Mouse (Mus musculus): ENCODE measurements at regions not wholly inside any gene's neighbourhood (a gene's known extent, or its start where the extent isn't known, plus 50 kb on each side); places are given as distances from the start of the nearest gene placed in this dataset.

DNA sequence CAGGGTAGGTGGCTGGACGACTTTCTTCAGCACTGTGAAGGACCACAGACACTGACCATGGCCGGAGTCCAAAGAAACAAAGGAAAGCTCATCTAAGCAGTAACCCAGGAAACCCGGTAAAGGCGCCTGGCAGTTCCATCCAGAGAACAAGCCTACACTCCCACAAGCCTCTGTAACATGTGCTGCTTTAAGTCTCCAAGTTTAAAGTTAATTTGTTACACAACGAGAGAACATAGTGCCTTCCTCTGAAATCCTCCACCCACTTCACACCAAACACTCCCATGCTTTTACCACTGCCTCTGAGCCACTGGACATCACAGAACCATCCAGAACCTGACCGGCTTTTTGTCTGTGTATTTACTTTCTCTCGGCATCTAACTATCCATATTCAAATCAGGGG, 416.0 kb downstream of the Atp23 start:
- DNase-seq (ENCODE audit: low spot score): no peak

DNA sequence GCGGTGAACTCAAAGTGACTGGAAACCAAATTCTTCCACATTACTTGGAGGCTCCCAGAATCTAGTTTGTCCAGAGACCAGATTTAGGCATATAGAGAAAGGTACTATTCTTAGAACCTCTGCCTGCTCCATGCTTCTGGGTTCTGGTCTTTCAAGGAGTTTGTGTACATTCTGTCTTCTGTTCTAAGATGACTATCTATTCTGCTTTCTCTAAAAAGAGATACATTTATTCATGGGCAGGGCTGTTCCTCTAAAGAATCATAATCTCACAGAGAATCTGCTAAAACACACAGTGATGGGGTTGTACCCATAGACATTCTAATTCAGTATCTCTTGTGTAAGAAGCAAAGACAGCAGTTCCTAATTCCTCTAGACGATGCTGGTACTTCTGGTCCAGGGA, 417.7 kb downstream of the Atp23 start:
- DNase-seq (ENCODE audit: low spot score): no peak

DNA sequence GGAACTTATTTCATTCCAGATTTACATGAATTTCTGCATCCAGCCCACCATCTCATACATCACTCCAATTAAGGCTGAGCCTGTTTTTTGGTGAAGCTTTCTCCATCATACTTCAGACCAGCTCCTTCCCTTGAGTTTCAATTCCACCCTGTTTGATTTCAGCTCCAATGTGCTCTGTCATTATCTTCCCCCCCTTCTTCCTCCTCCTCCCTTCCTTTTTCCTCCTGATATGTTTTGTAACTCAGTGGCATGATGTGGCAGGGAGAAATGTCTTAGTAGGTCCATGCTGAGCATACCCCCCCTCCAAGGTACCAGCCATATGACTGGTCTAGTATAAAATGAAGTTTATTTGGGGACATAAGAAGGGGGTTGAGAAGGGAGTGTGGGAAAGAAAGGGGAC, 420.8 kb downstream of the Atp23 start:
- no peak for DNase-seq (ENCODE audit: low spot score)

DNA sequence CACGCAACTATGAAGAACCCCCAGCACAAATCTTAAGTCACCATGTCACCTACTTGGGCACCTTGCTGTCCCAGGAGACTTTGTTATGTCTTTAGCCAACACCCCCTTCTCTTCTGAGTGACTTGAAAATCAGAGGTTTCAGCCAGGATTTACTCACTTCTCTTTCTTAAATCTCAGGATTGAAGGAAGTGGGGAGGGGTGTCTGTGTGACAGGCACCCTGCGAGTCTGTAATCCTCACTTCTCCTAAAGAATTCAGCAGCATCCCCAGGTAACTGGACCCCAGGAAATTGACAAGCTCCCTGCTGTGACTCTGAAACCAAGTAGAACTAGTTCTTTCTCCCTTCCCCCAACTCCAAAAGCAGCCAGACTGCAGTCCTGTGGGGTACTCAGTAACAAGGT, 421.4 kb downstream of the Atp23 start:
- no peak for DNase-seq (ENCODE audit: low spot score)

DNA sequence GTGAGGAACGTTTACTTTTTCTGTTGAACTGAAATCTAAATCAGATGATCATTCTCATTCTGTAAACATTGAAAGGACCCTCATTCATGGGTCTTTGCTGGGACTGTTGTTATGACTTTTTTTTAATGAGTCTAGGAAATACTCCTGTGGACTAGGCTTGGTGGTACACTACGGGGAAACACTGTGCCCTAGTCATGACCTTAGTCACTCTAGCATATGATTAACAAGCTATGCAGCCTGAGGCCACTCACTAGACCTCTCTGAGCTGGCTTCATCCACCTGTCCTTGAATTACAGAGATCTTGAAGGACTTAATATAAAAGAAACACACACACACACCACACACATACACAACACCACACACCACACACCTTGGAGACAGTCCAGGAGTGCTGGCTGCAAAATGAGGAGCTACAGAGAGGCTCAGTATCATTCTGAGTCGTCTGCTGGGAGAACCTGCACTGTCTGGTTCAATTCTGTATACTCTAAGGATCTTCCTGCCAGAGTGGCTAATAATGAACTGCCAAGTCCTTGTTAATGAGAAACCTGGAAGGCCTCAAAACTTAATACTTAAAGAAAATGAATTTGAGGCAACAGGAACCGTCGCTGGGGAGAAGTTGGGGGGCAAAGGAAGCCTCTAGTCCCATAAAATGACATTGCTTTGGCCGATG, 428.0 kb downstream of the Atp23 start:
- no peak for DNase-seq (ENCODE audit: low spot score)

DNA sequence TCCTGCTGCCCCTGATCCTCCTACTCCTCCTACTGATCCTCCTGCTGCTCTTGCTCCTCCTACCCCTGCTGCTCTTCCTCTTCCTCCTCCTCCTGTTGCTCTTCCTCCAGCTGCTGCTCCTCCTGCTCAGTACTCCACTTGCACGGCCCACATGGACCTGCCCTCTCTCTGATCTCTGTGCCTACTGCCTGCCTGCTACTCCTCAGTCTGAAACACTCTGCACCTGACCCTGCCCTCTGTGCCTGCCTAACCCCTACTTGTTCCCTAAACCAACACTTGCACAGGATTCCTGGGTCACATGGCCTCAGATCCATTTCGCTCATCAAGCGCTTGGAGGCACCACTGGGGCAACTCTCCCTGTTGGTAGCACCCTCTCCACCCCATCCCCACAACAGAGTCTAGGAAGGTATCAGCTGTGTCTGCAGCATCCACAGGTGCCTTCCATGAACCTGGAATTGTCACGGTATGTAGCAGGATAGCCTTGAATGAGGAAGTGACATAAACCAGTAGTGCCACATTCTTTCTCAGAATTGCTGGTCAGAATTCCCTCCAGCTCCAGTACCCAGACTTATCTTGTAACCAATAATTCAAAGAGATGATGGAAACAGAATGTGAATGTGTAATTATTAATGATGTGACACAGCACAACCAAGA, 430.2 kb downstream of the Atp23 start:
- no peak for DNase-seq (ENCODE audit: low spot score)

DNA sequence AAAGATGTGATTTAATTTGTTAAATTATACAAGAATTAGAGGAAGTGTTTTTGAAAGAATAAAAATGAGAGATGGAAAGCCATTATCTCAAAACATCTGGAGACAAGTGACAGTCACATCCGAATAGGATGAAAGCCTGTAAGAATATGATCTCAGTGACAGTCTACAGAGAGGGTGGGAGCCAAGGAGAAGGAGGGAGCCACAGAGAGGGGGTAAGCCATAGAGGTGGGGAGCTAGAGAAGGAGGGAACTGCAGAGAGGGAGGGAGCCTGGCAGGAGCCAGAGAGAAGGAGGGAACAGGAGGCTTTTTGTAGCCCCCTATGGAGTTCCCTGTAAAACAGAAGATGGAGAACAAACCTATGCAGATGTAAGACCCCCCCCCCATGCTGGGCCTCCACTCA, 438.4 kb downstream of the Atp23 start:
- DNase-seq (ENCODE audit: low spot score): no peak

DNA sequence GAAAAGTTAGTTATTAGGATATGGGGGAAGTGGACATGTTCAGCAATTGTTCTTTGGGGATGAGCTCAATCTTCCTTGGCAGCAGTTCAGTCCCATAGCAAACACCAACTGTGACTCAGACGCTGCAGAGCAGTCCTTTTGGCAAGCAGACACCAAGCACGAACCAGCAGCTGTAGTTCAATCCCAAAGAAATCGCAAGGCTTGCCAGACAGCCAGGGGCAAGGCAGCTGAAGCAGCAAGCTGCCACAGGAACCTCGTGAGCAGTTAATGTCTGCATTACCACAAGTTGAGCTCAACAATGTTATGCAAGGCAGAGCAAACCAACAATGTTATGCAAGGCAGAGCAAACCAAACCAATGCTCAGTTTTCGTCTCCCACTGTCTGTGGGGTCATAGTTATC, 442.6 kb downstream of the Atp23 start:
- DNase-seq (ENCODE audit: low spot score): no peak

DNA sequence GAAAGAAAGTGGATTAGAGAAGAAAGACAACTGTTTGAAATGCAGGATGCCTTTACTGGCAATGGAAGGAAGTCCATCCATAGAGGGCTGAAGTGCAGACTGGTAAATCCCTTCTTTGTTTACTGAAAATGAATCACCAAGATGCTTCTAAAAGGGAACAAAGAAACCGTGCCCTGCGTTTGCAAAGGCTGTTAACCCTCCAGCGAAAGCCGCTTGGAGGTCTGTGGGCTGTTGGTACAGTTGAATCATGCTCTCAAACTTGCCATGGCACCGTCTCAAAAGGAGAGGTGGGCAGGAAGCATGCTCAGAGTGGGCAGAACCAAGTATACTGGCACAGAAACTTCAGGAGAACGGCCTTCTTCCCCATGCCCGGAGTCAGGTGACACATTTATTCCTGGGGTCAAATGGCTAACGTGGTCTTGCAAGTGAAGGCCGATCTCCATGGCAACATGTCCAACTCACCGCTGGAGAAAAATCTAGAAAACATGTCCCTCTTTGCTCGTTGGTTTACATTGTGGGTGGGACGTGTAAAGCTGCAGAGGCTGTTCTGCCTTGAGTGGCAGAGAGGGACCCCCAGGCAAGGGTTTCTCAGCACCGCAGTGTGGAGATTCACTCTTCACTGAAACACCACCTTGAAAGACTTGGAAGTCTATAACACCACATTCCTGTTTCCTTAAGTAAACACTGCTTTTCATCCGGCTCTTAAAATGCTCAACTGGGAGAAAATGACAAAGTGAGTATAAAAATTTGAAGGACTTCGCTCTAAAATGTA, 448.2 kb downstream of the Atp23 start:
- no peak for DNase-seq (ENCODE audit: low spot score)

DNA sequence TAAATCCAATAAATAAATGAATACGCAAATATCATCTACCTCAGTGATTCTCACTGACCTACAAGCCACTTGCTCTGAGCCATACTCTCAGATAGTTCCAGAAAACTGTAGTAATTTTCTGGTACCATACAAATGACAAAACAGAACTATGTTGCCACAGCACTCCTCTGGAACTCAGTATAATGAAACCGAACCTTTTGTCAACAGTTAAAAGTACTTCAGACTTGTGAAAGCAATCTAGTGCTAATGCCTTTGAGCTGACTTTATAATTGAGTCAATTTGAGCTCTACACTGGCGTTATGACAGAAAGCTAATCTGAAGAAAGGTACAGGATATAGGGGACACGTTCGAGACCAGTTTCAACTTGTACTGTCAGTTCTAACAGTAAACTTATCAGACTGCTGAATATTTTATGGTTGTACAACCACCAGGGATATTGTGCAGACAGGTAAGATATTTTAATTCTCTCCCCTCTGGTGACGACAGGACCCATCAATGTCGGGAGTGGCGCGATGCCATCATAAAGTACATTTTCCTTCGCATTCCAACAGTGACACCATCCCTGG, 449.0 kb downstream of the Atp23 start:
- DNase-seq (ENCODE audit: low spot score): no peak

DNA sequence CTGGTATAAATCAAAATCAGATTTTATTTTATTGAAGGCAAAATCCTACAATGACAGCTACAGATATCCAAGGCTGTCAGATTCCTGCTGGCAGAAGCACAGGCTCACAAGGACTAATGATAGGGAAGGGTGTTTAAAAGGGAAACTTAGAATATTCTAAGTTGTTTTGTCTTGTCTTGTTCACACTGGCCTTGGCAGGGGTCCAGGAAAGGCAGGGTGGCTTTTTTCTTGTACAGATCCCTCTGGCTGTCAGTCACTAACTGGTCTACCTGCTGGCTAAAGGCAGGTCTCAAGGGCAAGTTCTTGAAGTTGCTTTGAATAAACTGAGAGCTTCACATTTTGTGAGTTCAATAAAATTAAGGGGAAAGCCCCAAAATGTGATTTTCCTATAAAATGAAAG, 465.3 kb downstream of the Lrig3 start:
- no peak for DNase-seq (ENCODE audit: low spot score)

DNA sequence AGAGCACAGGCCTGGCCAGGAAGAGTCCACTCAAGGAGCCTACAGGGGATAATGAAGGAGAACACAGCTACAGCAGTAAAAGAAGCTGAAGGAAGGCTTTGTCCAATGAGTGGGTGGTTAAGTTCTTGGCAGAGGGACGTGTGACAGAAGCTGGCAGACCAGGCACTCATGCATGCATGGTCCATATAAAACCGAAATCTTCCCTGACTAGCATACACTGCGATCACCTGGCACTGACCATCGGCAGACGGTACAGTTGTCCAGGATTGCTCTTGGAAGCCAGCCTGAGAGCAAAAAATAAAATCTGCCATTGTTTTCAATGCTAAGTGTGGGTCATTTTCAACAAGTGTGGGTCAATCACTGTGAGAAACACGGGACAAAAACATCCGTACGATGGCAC, 464.4 kb downstream of the Lrig3 start:
- no peak for DNase-seq (ENCODE audit: low spot score)

DNA sequence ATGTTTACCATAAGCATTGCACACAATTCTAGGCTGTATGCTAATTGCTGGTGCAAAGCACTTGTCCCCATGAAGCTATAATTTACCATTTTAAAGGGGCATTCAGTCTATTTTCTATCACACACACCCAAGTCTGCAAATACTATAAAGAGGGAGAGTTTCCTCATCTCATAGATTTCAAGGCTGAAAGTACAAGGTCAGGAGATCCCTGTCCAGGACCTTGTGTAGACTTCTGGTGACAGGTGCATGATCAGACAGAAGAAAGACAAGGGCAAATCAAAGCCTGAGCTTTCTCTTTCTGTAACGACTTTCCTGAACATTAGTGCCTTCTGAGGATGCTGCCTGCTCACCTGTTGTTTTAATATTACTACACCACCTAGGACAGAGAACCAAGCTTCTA, 463.5 kb downstream of the Lrig3 start:
- DNase-seq (ENCODE audit: low spot score): no peak

DNA sequence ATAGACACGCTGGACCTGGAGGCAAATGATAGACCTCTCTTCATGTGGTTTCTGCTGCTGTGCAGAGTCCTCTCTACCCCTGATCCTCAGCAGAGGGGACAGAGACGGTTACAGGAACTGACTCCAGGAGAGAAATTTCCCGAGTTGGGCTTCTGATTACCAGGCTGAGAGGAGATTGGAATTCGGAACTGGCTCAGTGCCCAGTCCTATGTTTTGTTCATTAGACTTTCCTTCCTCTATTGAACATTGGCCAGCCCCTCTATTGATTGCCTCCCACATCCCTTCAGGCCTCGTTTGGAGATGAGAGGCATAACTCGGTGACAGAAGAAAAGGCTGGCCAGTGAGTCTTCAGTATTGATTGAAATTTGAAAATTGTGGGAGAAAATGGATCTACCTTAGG, 456.1 kb downstream of the Lrig3 start:
- DNase-seq (ENCODE audit: low spot score): no peak

DNA sequence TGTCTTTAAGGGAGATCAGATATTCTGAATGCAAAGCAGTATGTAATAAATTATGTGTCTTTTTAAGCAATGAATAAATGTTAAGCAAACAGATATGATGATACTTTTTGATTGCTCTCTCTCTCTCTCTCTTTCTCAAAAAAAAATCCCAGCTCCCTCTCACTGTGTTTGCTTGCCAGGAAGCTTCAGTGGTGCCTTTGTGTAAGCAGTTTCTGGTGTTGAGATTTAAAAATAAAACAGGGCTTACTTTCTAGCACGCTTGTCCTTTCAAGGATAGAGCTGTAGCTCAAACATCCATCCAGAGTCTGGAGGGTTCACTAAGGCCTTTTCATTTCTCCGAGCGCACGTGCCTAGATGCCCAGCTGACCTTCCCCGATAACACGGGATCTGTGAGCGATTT, 447.8 kb downstream of the Lrig3 start:
- DNase-seq (ENCODE audit: low spot score): no peak

DNA sequence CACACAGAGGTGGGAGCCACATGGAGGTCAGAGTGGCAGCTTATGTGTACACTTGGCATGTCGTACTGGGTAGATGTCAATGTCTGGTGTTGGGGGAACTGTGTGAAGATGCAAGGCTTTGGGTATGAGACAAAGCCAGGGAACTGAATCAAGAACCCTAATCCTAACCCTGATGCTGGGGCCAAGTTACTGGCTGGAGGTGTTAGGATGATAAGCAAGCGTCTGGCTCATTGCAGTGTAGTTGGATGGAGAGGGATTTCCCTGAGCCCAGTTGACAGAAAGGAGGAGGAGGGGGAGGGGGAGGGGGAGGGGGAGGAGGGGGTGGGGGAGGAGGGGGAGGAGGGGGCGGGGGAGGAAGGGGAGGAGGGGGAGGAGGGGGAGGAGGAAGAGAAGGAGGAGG, 426.3 kb downstream of the Lrig3 start:
- DNase-seq (ENCODE audit: low spot score): no peak

DNA sequence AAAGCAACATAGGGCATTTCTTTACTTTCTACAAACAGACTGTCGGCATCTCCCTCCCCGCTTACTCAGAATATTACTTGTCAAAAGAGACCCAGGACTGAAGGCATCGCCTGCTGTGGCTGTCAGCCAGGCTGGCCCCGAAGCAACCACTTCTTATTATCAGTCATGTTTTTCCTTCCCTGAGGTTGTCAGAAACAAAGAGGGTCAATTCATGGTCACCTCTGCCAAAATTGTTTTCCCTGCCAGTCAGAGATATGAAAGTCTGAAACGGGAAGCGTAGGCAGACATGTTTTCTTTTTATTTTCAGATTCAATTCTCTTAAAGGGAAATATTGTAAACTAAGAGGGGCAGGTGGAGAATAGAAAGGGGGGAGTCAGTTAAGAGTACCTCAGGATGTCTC, 425.8 kb downstream of the Lrig3 start:
- DNase-seq (ENCODE audit: low spot score): no peak

DNA sequence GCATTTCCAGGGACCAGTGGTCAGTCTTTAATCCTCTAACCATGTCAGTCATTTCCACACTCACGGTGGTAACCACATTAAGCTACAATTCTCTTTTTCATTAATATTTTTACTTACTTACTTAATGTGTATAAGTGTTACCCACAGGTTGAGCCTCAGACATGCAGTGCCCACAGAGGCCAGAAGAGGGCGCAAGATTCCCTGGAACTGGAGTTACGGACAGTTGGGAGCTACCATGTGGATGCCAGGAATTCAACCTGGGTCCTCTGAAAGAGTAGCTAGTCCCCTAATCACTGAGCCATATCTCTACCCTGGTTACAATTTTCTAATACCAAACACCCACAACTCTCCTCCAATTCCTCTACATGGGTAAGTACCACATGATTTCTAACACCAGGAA, 420.5 kb downstream of the Lrig3 start:
- no peak for DNase-seq (ENCODE audit: low spot score)

DNA sequence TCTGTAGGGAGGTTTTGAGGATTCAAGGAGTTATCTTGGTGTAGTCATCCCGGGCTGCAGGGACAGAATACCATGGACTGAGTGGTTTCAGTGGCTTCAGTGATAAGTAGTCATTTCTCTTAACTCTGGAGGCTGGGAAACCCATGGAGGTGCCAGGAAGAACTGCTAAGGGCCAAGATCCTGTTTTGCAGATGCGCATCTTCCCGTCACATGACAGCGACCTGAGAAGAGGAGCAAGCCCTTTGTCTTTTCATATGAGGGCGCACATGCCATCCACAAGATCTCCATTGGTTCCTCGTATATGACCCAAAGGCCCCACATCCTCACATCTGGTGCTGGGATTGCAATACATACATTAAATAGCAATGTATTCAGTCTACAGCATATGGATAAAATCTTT, 419.7 kb downstream of the Lrig3 start:
- no peak for DNase-seq (ENCODE audit: low spot score)

DNA sequence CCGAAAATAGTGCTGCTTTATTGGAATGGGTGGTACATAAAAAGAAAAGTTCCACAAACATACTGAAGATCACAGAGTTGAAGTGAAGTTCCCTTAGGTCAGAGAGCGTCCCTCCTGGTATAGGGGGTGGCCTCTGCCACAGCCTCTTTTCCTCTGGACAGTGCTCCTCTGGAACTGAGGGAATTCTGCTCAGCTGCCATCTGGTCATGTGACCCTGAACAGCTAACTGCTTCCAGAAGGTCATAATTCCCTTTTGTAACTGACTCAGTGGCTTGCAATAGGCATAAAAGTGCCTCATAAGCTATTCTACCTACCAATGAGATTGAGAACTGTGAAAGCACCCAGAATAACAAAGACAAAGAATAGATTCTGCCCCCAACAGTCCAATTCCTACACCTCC, 414.4 kb downstream of the Lrig3 start:
- no peak for DNase-seq (ENCODE audit: low spot score)

DNA sequence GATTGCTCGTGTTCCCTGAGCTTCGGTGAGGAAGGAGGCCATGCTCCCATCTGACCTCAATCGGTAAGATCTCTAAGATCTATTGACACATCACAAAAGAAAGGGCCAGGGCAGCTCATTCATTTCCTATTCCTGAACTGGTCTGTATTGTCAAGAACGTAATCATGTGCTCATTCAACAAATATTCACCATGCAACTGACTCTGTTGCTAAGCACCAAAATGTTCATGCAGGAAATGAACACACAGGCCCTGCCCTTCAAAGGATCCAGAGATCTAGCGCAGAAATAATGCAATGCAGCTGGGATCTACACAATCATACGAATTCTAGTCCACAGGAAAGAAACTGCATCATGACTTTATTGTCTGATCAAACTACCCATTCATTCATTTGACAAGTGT, 413.3 kb downstream of the Lrig3 start:
- DNase-seq (ENCODE audit: low spot score): no peak

DNA sequence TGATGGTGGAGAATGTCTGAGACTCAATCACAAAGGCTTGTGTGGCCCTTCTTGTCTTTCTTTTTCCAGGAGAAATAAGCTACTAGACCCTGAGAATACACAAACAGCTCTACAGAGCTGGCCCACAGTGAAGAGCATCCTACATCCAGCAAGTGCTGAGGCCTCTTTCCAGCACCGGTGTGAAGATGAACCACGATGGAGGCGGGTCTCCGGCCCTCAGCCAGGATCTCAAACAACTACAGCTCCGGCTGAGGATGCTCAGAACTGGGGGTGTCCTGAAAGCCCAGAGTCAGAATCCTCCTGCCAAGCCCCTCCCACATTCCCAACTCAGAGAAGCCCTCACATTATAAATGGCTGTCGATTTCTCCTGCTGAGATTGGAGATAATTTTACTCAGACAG, 407.9 kb downstream of the Lrig3 start:
- no peak for DNase-seq (ENCODE audit: low spot score)

DNA sequence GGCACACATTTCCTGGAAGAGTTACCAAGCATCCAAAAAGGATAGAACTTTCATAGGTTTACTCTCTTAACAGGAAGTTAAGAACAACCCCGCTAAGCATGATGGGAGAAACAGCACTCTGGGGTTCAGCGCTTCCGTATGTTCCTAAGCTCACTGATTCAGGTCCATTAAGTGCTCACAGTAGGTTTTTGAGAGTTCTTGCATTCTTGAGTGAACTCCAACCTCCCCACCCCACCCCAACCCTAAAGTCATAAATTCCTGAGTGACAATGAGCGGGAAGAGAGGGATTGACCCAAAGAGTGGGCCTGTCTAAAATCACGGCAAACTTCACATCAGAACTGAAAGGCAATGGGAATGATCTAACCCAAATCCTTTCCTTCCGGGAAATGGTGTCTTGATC, 405.9 kb downstream of the Lrig3 start:
- no peak for DNase-seq (ENCODE audit: low spot score)

All from layer of hippocampus, adult 9-10 months (tissue).